Mouse (Mus musculus) embryonic fibroblast, embryonic 13.5 days (primary cell): ENCODE measurements at regions not wholly inside any gene's neighbourhood (a gene's known extent, or its start where the extent isn't known, plus 50 kb on each side); places are given as distances from the start of the nearest gene placed in this dataset.

Source experiments
- CTCF ChIP-seq: IDR thresholded peaks from 2 replicates; pipeline ENCODE4 v1.5.1; 2011; ENCODE audit warnings: mild to moderate bottlenecking, control low read depth, low read length, moderate library complexity, borderline replicate concordance; ENCODE audit not compliant: insufficient read depth
- POLR2A ChIP-seq: IDR thresholded peaks from 2 replicates; pipeline ENCODE4 v1.6.1; 2011; ENCODE audit warnings: low read depth, mild to moderate bottlenecking, control low read depth, low read length, moderate library complexity

- TF ChIP-seq CTCF (no peak), POLR2A (no peak)
Observed at GRCm38 (mm10) chr8:115813426-115813825, 105.8 kb upstream of the Maf start.
